Mouse (Mus musculus): ENCODE results near the gene Cir1.

Cir1 gene

DNA sequence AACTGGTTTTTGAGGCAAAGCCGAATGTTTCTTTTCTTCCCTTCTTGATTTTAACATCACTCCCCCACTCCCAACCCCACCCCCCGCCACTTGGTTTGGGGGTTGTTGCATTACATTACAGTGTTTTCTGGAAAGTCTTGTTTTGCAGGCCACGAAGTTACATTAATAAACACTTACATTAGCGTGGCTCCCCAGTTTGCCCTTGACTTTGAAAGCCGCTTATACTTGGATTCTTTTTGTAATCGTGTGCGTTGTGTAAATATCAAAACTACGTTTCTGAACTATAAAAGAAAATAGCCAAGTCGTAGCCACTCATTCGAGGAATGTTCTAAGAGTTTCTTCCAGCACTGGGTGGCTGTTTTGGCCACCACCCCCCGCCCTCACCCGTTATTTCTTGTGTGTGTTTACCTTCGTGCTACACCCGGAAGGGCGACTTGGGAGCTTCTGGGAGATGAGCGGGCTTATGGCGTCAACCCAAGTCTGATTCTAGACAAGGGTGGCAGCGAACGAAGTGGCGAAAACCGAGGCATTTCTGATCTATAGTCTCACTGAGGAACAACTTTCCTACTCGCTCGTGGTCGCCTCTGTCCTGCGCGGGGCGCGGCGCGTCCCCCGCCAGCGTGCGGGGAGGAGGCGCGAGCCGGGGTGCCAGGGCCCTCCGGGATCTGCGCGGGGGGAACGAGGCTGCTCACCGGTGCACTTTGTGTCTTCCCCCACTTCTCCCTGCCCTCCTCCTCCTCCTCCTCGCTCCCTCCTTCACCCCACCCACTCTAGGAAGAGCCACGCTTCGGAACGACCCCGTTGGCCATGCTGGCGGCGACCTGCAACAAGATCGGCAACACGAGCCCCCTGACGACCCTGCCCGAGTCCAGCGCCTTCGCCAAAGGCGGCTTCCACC, 39.9 kb downstream of the Cir1 start:
- DNase-seq (ENCODE audit: low spot score in 2 of 2): peak in 1 of 2 experiments; percentile 34

GRCm38 (mm10) chr2:73271459-73272161, 40.9 kb downstream of the Cir1 start, which contains the start of gene Sp9:
Sp9 (plus strand) TSS chr2:73271925.
- peak in 1 of 2 experiments; percentile 46 for DNase-seq (ENCODE audit: low spot score in 2 of 2)

- DNase-seq (ENCODE audit: low spot score in 2 of 2): peak in 1 of 2 experiments; percentile 35
These were observed 41.7 kb downstream of the Cir1 start for GRCm38 (mm10) chr2:73270593-73271458.

DNA sequence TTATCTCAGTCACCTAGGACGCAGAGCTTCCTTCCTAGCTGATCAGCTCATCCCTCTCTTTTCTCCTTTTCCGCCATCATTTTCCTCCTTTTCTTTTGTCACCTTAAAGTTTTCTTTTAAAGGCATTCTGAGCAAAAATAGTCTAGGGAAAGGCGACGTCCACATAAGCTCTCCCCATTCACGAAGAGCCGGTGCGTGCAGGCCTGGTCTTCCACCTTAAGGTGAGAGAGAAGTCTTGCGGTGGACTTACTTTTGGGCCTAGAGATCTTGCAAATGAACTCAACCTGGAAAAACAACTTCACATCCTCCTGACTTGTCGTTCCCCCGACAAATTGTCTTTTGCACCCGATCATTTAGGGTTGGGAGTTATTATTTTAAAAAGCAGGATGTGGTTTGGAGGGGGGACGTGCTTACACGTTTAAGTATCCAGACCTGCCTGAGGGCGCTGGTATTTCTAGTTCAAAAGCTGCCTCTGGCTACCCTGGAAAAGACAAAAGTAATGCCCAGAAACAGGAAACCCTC, 42.4 kb downstream of the Cir1 start:
- DNase-seq (ENCODE audit: low spot score in 2 of 2): no peak

DNA sequence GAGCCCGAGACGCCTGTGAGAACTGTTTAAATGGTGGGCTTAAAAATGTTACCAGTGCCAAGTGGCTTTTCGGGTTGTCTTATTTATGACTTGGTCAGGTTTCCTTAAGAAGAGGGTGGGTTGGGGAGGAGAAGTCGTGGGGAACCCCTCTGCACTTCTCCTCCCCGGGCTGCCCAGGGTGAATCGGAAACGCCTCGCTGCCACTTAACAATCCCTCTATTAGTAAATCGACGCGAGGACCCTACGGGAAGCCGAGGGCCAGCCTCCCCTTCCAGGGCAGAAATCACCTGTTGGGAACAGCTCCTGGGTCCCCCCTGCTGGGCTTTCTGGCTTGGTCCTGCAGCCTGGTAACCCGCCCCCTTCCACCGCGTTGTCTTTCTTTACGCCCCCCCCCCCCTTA, 42.8 kb downstream of the Cir1 start:
- no peak for DNase-seq (ENCODE audit: low spot score in 2 of 2)

DNA sequence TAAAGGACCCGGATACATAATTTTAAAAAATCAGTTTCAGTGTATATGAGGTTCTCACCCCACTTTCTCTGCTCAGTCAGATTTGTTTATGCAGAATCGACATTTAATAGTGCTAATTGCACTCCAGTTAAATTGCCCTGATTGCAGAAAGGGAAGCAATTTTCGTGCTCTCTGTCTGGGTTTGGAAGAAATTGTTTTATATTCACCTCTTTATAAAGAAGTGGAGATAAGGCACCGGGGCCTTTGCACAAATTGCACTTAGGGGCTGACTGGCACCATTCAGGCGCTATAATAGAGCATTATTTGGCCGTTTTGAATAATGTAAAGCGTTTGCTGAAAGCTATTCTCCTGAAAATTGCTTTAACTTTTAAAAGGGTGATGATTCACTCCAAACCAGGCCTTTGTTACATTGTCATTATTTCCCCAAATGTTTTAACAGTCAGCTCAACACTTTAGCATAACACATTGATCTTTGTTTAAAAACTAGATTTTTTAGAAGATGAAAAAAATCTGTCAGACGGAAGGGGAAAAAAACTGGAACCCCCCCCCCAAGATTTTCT, 43.6 kb downstream of the Cir1 start:
- DNase-seq (ENCODE audit: low spot score in 2 of 2): no peak

- no peak for DNase-seq (ENCODE audit: low spot score in 2 of 2)
These were observed 44.2 kb downstream of the Cir1 start for GRCm38 (mm10) chr2:73268281-73268680.

DNA sequence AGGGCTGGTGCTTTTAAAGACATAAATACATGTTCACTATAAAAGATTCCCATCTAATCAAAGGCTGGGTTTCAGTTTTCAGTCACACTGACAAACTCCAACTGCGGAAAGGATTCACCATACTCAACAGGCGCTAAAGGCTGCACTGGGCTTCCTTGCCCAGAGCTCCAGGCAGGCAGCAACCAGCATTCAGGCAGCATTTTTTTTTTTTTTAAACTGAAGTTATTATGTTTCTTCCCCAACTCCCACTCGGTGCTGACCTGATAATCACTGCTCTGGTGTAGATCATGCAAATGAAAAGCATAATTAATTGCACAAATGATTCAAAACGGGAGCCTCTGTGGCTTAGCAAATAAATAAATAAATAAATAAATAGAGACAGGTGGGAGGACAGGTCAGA, 44.7 kb downstream of the Cir1 start:
- DNase-seq (ENCODE audit: low spot score in 2 of 2): no peak

DNA sequence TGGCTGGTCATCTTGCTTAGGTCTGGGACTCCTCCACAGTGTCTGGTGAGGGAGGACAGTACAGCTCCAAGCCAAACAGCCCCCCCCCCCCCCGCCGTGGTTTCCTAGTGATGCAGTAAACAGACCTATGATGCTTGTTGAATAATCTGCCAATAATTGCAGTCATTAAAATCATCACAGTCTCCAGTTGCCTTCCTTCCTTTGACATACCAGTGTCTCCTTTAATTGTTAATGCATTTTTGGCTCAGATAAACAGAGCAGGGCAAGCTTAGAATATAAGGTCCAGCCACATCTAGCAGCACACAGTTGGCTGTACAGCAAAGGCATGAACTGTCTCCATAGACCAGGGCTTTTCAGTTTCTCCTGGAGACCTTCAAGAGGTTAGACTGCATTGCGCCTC, 45.3 kb downstream of the Cir1 start:
- no peak for DNase-seq (ENCODE audit: low spot score in 2 of 2)

DNA sequence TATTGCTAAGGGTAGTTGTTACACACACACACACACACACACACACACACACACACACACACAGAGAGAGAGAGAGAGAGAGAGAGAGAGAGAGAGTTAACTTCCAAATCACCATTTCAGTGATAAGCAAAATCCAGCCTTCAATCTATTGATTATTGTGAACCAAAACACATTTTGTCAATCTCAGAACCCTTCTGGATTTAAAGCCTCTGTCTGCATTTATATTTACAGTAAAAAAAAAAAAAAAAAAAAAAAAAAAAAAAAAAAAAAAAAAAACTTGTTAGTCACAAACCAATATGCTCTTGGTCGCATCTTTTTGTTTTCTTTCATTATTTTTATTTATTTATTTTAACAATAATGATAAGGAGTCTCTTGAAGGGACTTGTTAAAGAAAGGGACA, 45.9 kb downstream of the Cir1 start:
- no peak for DNase-seq (ENCODE audit: low spot score in 2 of 2)

DNA sequence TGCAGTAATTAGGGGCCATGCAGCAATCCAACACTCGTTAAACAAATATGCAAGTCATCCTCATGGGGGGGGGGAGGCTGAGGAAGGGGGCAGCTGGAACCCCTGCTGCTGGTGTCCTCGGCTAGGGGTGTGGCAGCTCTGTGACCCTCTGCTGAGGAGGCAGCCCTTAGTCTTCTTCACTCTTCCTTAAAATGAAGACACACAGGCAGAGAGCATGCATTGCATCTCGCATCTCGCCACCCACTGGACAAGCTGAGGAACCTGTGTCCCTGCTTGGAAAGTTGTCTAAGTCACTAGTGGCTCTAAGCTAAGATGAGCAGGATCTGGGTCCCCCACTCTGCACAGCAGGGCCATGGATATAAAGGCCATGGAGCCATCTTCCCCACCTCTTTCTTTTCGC, 46.5 kb downstream of the Cir1 start:
- DNase-seq (ENCODE audit: low spot score in 2 of 2): no peak

DNA sequence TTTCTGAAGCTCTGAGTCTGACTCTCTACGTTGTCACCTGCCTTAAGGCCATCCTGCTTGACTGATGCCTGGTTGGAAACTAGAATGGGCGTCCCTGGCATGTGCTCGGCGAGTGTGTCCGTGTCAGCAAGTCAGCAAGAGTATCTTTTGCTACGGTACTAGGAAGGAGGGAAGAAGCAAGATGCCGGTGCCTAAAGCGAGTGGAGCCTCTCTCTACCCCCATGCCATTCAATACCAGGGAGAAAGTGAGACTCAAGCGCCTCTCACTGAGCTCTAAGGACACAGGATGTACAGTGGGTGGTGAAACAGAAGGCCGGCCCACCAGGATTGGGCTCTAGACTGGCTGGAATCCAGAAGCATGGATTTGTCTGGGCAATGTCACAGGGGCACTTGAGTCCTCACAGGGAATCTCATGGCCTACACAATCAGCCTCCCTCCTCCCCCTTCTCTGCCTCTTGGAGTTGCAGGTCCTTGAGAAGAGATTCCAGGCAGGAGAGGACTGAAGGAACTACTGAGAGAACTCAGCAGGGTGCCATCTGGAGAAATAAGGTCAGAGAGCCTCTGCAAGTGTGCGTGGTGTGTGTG, 47.8 kb downstream of the Cir1 start:
- no peak for DNase-seq (ENCODE audit: low spot score in 2 of 2)

- no peak for DNase-seq (ENCODE audit: low spot score in 2 of 2)
These were observed 48.5 kb downstream of the Cir1 start for GRCm38 (mm10) chr2:73263794-73264610.

DNA sequence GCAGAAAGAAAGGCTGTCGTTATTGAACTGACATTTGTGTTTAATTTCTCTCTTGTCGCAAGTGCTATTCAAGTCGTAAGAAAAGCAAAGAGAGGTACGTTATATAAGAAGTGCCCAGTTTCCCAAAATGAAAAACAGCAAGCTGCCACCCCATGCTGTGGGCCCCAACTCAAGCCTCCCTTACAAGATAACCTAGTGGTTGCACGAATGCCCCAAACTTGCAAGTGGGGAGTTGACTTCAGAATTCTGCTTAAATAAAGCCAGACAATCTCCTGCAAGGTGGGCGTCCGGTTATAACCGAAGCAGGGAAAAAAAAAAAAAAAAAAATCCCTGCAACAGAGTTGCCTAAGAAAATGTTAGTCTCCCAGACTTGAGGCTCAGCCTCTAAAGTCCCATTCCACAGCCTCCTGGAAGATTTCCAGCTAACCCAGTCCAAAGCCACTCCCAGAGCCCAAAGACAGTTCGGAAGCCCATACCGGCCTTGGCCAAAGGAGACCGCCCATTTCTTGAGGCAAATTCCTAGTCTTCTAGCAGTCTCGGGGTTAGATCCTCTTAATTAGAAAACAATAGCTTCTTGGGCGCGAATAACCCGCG, 49.2 kb downstream of the Cir1 start:
- DNase-seq (ENCODE audit: low spot score in 2 of 2): no peak

DNA sequence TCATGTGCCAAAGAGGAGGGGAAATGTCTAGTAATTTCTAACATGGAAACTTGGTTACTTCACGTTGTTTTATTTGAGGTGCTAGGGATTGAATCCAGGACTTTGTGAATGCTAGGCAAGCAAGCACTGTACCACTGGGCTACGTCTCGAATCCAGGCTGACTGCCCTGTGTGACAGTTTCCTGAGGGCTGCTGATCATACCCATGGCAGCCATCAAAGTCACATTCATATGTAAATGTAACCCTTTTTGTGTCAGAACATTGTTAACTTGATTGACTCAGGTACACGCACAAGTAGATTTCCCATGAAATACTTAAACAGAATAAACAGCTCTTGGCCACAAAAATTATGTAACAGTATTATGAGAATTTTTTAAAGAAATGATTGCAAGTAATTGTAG, 63.8 kb downstream of the Cir1 start:
- DNase-seq (ENCODE audit: low spot score in 2 of 2): no peak

GRCm38 (mm10) chr2:73241299-73241698, 71.2 kb downstream of the Cir1 start:
- DNase-seq (ENCODE audit: low spot score in 2 of 2): no peak
